Mouse (Mus musculus) regulatory T cell (primary cell): ENCODE measurements at regions not wholly inside any gene's neighbourhood (a gene's known extent, or its start where the extent isn't known, plus 50 kb on each side); places are given as distances from the start of the nearest gene placed in this dataset.

Source experiments
- in situ Hi-C: fragments of 300-600 bp; cut with MboI, MseI; formaldehyde crosslinking; loops from one replicate; pipeline ENCODE4 v1.15.1; 2025; ENCODE audit warnings: high pct_unique_total_duplicates

DNA sequence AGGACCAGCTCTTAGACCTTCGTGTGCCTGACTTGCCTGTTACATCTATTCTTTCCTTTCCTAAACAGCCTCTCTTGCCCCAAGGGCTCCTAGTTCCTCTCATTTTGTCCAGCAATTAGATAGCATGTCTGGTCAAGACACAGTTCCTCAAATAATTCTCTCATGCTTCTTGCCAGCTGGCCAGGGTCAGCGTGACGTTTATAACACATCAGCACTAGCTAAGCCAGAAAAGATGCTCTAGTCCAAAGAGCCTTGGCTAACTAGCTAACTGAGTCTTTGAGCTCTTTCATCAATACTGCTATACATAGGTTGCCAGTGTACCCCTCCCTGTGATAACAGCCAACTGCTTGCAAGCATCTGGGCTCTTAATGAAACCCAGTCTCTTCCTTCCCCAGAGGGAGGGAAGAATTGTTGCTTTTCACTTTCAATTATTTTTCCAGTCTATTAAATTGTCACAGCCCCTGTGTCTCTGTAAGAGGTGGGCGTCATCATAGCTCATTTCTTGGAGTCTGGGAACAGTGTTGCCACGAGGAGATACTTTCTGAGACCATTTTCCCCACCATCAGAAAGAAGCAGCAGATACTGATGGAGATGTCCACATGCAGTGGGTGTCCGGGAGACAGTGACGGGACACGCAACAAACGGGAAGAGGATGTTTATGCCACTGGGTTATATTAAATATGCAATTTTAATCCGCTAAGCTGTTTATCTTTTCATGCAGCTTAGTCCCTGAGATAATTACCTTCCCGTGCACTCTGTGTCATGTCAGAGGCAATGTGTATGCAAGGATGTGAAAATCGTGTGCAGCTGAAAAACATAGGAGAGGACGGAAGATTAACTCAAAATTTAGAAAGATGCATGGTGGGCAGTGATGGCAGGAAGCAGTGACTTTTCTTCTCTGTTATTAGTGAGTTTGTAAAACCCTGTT is 250.1 kb upstream of the Nmur2 start:
- in situ Hi-C loops = no loop called here

DNA sequence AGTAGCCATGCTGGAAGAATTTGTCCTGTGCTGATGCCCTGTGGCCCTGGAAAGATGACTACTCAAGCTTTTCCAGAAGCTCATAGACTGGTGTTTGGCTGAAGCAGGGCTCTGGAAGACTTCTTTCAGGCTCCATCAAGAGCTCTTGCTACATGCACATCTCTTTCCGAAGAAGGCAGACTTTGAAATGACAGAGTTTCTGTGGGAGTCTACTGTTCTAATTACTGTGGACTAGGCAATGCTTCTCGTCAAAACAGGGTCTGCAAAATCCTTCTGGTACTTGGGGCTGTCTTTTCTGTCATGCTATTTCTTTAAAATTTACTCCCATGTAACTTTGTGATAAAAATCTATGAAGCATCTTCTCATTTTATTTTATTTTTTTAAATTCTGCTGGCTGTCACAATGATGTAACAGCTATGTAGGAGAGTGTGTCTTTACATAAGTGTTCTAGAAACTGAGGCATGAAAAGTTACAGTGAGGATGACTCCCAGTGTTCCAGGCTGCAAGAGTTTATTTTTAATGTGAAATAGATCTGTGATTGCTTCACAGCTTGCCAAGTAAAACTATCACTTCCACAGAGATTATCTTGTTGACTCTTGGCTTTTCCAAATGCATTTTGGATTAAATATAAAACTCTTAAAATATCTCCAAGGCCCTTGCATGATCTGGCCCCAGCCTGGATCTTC is 244.9 kb upstream of the Nmur2 start:
- in situ Hi-C loops = no loop called here

DNA sequence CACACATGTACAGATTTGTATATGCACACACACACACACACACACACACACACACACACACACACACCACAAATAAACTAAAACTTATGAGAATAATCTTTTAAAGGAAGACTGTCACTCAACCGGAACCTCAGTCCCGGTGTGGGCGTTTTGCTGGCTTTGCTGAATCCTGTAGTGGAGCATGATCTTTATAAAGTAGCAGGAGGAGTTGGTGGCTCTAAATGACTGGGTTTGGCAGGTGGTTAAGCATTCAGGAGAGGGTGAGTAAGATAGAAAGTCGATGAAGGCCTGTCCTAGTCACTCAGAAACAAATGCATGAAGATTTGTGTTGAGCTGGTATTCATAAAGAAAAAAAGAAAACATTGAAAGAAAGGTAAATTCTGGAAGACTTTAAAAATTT is 240.4 kb upstream of the Nmur2 start:
- in situ Hi-C loops = no loop called here

DNA sequence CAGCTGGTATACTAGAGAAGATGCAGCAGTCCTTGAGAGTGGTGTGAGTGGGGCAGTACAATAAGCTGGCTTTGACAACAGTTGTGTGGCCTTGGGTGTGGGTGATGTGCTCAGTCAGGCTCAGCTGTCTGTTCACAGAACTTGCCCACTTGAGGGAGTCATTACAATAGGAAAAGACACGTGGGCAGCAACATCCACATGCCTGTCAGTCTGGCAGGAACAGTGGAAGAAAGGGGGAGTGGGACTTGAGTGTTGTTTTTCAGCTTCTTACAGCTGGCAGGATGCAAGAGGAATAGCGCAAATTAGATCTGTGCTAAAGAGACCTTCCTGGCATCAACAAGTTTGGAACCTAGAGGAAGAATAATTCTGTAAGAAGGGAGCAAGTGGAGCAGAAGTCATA is 239.4 kb upstream of the Nmur2 start:
- in situ Hi-C loops = no loop called here

DNA sequence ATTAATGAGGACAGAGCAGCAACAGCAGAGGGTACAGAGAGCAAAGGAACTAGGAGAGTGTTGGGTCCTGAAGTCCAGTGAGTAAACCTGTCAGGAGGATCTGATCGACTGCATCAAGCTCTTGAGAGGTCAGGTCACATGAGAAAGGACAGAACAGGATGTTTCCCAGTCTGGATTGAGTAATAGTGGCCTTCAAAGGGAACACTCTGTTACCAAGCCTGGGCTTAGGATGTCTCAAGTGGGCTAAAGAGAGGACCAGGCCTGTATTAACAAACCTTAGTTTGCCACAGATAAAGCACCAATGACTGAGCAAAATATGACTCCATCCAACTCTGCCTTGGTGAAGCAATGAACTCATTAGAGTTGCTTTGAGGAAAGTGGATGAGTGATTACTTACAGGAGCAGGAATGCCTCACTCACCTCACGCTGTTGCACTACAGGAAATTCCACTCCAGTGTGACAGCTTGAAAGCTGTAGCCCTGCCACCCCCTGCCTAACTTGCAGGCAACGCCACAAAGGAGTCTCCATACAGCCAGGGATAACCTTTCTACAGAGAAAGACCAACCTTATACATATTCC is 229.2 kb upstream of the Nmur2 start:
- in situ Hi-C loops = no loop called here

DNA sequence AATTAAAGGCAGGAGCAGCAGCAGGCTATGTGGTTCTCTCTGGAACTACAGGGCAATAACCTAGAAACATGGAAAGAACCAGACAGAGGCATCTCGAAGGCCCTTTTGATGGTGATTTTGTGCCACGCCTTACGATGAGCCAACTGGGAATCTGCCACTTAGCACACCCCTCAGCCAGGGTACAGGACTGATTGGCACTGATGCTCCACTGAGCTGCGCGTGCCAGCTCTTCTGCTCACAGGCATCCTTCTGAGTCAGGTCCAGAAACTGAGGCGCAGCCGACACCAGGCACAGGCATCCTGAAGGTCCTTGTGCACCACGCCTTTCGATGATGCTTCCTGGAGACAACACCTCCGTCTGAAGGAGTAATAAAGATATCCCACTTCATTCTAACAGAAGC is 221.9 kb upstream of the Nmur2 start:
- in situ Hi-C loops = no loop called here

DNA sequence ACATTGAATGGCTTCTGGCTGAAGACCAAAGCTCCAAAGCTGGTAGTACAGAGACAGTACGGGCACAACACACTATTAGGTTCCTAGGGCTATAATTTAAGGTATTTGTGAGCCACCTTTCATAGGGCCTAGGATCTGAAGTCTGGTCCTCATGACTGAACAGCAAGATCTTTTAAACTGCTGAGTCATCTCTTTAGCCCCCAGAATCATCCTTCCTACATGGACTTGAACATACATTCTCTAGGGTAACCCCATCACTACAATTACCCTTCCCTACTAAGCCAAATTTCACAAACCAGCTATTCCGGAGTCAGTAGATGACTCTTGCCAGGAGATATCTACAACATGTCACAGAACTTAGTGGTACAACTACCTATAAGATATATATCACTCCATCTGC is 215.5 kb upstream of the Nmur2 start:
- in situ Hi-C loops = no loop called here

DNA sequence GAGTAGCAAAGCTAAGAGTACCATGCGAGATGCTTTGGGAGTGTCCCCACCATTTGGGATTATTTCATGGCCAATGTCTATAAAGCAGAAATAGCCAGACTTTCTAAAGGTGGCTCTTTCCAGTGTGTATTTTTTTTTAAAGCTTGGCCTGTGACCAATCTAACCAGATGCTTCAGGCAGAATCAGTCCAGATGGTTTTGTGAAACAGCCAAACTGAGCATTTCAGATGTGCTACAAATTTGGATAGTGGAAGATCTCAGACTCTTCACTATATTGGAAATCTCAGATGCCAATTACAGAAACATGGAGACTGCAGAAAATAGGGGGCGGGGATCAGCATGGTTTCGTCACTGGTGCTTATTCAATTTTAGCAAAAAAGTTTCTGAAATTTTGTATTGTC is 213.6 kb upstream of the Nmur2 start:
- in situ Hi-C loops = no loop called here

DNA sequence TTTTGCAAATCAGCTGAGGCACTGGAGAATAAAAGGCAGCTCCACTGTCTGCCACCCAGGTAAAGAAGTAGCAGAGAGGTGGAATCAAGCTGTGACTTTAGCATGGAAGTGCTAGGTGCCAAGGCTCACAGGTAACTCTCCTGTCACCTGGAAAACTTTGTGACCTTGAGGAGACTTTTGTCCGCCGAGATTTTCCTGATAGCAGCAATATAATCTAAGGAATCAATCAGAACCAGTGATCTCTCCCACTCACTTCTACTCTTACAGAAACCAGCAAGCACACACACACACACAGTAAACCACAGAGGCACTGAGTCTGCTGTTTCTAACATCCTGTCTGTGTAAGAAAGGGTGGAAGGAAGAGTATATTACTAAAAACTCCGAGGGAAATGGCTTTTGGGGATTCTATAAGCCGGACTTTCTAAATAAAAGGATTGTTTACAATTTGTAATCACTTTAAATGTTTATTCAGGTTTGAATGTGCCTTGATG is 206.6 kb upstream of the Nmur2 start:
- in situ Hi-C loops = no loop called here

DNA sequence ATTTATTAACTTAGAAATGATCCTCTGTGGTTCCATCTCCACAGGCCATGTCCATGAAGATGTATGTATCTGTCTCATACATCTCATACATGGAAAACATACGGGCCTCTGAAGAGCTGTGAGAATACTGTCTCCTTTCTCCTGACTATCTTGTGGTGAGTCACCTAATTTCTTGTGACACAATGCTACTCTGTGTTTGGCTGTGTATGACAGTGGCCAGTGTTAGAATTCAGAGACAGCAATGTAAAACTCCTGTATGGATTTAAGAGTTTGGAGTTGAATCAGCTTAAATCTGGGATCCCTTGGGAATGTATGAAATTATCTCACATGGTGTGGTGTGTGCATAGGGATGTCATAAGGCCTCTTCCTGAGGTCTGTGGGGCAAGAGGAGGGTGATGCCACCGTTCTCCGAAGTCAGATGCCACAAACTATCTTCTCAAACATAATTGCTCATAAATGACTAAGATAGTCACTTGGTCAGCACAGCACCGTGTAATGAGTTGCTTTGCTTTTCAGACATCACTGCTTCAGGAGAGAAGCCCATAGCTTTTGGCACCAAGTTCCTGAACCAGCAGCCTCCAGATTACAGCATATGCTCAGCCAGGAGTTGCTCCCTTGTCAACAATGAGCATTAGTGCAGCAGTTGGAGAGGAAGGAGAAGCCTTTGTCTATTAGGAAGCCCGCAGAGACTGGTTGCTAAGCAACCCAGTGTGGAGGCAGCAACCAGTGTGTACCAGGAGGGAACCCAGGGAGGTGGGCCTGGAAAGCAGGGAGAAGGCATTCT is 205.9 kb upstream of the Nmur2 start:
- in situ Hi-C loops = no loop called here

DNA sequence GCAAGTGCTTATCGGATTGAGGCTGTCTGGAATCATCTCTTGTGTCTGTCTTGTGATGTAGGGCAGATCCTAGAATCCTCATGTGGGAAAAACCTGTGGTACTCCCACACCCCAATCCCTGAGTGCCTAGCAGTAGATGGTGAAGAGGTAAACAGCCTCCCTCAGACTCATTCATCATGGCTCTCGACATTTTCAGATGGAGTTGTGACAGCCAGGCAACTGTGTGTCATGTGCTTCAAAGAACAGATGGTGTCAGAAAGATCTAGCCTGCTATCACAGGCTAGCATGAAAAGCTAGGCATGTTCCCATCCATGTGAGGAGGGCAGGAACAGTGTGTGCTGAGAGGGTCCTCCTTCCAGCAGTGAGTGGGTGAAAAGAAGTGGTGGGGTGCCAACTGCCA is 204.1 kb upstream of the Nmur2 start:
- in situ Hi-C loops = no loop called here

DNA sequence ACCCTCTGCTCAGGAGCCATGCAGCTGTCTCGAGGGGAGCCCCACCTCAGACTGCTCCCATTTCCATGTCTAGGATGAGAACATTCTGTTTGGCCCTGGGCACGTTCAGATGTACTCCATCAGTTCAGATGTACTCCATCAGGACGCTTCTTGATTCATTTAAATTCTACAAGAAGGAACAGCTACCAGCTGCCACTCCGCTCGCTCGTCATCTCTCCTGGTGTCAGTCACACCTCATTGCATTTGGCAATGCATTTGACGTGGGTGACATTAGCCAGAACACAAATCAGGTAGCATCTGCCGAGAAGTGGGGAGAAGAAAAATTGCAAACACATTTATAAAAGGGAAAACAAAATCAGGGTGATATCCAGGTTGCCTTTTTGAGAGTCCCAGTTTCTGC is 202.6 kb upstream of the Nmur2 start:
- in situ Hi-C loops = no loop called here

DNA sequence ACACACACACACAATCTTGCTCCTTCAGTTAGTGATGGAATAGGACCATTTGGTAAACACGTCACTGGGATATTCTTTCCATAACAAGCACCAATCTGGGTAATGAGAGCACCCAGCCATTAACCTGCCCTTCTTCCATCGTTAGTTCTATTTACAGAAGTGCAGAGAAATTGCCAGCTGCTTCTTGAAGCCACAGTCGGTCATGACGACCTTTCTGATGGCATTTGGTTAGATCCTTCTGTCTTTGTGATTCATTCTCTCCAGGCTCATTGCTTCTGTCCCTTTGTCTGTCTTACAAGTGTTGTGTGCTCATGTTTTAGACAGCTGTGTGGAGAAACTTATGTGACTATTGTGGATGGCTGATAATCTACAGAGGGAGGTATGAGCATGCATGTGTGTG is 197.9 kb upstream of the Nmur2 start:
- in situ Hi-C loops = no loop called here

DNA sequence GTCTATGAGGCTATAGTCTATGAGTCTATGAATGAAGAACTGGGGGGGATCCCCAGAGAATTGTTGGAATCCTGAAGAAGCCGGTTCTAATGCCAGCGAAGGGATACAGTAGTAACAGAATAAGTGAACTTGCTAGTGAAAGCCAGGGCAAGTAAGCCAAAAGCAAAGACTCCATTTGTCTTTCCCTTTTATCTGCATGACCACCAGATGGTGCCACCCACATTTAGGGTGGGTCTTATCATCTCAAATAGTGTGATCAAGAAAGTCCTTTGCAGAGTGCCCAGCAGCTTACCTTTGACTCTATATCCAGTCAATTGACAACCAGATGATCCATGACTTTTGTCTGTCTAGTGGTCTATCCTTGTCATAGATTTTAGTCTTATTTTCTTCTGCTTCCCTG is 184.2 kb upstream of the Nmur2 start:
- in situ Hi-C loops = no loop called here

DNA sequence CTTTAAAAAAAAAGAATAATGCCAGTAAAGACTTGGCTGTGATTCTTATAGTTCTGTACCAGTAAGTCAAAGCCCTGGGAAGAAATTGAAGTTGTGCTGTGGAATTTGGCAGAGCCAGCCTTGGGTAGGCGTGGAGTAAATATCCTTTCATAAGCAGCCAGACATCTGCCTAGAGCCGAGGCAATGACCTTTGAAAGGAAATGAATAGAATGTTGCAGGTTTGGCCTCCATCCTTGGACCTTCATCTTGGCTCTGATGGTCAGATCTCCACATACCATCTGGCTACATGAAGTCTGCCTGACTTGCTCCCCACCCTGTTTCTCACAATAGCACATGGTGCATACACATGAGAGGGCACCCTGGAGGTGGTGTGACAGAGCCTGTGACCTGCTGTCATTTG is 174.9 kb upstream of the Nmur2 start:
- in situ Hi-C loops = no loop called here

DNA sequence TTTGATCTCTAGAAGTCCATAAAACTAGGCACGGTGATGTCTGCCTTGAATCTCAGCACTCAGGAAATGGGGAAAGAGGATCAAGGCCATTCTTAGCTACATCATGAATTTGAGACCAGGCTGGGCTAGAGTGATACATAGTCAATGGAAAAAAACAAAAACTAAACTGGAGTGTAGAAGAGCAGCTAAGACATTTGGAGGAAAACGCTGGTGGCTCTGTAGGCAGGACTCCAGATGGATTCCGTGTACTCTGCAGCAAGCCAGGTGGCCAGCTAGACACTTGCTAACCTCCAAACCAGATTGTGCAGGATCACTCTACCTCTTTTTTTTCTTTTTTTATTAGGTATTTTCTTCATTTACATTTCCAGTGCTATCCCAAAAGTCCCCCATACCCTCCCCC is 161.0 kb upstream of the Nmur2 start:
- in situ Hi-C loops = no loop called here

DNA sequence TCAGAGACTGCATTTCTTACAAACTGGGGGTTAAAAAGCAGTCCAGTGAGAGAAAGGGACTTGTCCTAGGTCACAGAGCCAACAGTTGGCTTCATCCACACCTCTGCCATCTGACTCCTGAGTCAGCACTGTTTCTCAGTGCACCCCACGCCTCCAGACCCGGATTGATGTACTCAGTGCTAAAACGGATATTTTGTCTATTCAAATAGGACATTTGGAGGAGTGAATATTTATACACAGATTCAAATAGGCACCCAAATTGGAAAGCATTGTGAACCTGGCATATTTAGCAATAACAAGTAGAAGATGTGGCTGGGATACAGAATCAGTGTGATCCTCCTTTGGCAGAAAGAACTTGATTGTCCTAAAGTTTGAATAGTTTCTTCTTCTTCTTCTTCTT is 154.5 kb upstream of the Nmur2 start:
- in situ Hi-C loops = no loop called here

DNA sequence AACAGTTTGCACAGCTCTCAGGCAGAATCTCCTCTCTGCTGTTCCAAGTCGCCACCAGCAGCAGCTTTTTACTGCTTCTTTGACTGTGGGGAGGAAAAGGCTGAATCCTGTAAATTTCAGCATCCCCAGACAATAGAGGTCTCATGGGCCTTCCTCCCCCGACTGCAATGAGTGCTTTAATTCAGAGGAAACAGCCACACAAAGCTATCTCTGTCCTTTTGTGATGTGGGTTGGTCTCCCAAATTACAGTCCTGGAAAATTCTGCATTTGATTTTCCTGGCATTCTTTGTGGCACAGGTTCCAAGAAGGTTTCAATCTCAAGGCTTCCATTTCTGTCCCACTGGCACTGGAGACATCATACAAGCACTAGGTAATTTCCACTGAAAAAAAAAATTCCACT is 152.6 kb upstream of the Nmur2 start:
- in situ Hi-C loops = no loop called here

DNA sequence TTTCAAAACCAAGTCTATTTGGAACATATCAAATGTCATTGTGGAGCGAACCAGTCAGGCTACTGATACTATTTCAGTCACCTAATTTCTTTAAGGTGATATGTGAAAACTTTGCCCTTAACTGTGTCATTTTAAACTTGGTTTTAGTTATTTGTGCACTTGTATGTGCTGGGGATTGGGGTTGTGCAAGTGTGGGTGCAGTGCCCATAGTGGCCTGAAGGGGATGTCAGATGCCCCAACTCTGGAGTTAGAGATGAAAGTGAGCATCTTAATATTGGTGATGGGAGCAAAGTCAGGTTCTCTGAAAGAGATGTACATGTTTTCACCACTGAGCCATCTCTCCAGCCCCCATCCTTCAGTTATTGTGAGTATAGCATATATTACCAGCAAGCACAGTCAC is 133.1 kb upstream of the Nmur2 start:
- in situ Hi-C loops = no loop called here

DNA sequence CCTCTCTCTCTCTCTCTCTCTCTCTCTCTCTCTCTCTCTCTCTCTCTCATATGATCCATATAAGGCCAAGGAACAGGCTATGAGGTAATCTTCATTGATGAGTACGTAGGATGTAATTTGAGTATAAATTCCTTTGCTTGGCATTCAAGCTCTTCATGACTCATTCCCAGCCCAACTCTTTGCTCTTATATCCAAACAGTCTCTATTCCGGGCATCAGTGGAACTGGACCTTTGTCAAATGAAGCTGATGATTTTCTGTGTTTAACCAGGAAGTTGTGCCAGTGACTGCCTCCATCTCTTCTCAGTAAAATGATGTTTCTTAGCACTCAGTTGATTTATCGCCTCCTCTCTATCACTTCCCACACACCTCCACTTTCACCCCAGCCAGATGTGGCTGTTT is 132.4 kb upstream of the Nmur2 start:
- in situ Hi-C loops = no loop called here

DNA sequence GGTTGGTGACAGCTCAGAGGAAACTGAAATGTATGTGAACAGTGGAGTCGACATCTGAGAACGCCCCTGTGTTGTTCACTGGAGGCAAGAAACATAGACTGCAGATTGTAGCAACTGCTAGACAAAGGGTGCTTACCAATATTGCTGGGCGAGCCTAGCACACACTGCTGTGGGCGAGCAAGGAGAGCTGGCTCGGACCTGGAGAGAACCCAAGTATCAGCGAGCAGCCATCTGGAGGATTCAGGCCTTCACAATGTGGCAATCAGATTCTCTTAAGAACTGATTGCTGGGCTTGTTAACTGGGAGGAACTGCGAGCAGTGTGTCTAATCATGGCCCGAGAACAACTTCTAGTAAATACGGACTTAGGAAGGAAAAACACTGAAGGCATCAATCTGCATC is 128.8 kb upstream of the Nmur2 start:
- in situ Hi-C loops = no loop called here

DNA sequence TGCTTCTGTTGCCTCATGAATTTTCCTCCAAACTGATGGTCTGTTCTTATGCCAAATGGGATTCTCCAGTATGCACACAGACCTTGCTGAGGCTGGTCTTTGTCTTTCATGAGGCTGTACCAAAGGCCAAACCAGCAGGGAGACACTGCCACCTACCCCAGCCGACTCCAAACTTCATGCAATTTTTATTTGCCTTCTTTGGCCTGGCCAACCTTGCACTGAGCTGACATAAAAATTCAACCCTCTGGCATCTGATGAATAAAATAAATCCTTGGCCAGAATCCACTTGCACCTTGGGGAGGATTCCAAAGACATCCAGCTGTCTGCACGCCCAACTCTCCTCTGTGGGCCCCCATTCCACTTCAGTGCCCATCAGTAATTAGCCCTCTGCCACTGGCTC is 126.0 kb upstream of the Nmur2 start:
- in situ Hi-C loops = no loop called here
